Mouse (Mus musculus) stomach, postnatal 0 days (tissue): ENCODE results near the gene Ddx20. TPM values are rescaled to one million over a fixed set of nuclear protein-coding genes. Genes with fewer than 3 reads are reported as not detected.

Source experiments
- ATAC-seq: fragments of 200-750 bp; cut with Nextera tagmentation; 2 replicates; pipeline ENCODE4 v1.8.0; 2017; ENCODE audit not compliant: low FRiP score, low TSS enrichment
- DNase-seq: peaks from one replicate; pipeline ENCODE4 v3.0.0-alpha.2; 2016; ENCODE audit warnings: low spot score
- H3K27ac ChIP-seq: fragments of 300-500 bp; sonication (generic); replicated peaks from 2 replicates; pipeline ENCODE4 v1.5.1; 2014; ENCODE audit warnings: mild to moderate bottlenecking, control low read depth
- H3K27me3 ChIP-seq: fragments of 300-500 bp; sonication (generic); 2 replicates; pipeline ENCODE4 v1.6.1; 2014; ENCODE audit warnings: low read length; ENCODE audit not compliant: control insufficient read depth, insufficient read depth
- H3K36me3 ChIP-seq: fragments of 300-500 bp; sonication (generic); 2 replicates; pipeline ENCODE4 v1.6.1; 2014; ENCODE audit warnings: low read length, mixed read lengths; ENCODE audit not compliant: control insufficient read depth, insufficient read depth
- H3K4me1 ChIP-seq: fragments of 300-500 bp; sonication (generic); replicated peaks from 2 replicates; pipeline ENCODE4 v1.6.1; 2014; ENCODE audit warnings: antibody characterized with exemption; ENCODE audit not compliant: control insufficient read depth, insufficient read depth
- H3K4me2 ChIP-seq: fragments of 300-500 bp; sonication (generic); replicated peaks from 2 replicates; pipeline ENCODE4 v1.6.1; 2014; ENCODE audit warnings: low read depth, mild to moderate bottlenecking, control low read depth, moderate library complexity
- H3K4me3 ChIP-seq: fragments of 300-500 bp; sonication (generic); 2 replicates; pipeline ENCODE4 v1.5.1; 2014; ENCODE audit warnings: low read depth, low read length, control low read depth
- H3K9ac ChIP-seq: fragments of 300-500 bp; sonication (generic); 2 replicates; pipeline ENCODE4 v1.6.1; 2014; ENCODE audit warnings: mild to moderate bottlenecking, low read length, control low read depth, mixed read lengths
- H3K9me3 ChIP-seq: fragments of 300-500 bp; sonication (generic); 2 replicates; pipeline ENCODE4 v1.6.1; 2016; ENCODE audit warnings: low read length; ENCODE audit not compliant: control insufficient read depth
- CTCF ChIP-seq: IDR thresholded peaks from 2 replicates; pipeline ENCODE4 v1.5.1; 2016; ENCODE audit warnings: antibody characterized with exemption, low read depth, mild to moderate bottlenecking, moderate library complexity
- EP300 ChIP-seq: optimal IDR thresholded peaks from 2 replicates; pipeline ENCODE3; 2016; ENCODE audit warnings: antibody characterized with exemption
- WGBS: fragments of 180-500 bp; shearing (Covaris S2); extraction: QIAGEN DNeasy Blood & Tissue Kit; methylation state at CpG from one replicate; pipeline ENCODE4 v1.1.7; 2014; 5-methylcytosine and 5-hydroxymethylcytosine counted together
- polyA plus RNA-seq: library from polyadenylated mRNA; unstranded; fragments of >200 nt; fragmentation: Nextera tagmentation; extraction: Ambion mirVana; gene quantifications from 2 replicates; pipeline ENCODE4 v1.2.1, GENCODE M21; 2015

Gene Ddx20
- polyA plus RNA-seq, 1 experiment from 2014 or later = 14.7 TPM

DNA sequence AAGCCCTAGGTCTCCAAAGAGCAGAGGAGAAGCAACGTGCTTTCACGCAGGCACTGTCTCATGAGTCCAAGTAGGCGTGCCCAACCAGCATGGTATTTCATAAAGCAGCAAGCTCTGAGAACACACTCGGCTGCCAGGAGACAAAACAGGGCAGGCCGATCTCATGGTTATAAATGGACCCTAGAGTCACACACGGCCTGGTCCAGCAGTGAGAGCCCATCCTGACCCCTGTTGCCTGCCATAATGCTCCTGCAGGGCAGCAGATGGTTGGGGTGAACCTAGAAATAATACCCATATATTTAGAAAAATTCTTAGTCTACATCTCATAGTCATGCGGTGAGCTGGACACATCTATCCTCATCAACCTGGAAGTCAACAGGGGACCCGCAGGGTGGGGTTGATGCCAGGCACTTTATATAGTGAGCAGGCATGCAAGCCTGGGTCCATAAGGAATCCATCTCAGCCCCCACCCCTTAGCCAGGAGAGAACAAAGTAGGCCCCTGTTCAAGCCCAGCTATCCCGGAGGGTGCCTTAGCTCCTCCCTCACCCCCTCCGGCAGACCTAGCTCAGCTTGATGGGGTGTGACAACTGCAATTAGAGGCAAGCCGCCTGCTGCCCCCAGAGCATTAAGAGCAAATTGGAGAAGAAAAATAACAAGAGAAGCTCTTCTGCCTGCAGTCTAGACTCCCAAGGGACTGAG lies 30.6 kb upstream of the Ddx20 start:
- Histone ChIP-seq H3K4me2 (no peak overlapping the region), H3K4me1 (no peaks in the 10 kb centered on the region), H3K4me3 (no peak overlapping the region), H3K27ac (no peak overlapping the region), H3K36me3 (no peaks in the 10 kb centered on the region), H3K9ac (no peak overlapping the region), H3K27me3 (no peaks in the 10 kb centered on the region), H3K9me3 (no peaks in the 10 kb centered on the region)
- 57% methylated on average over 11 of the region's 11 CpGs for WGBS
- ATAC-seq = no peak; the same call in 1 of the 2 replicates
- DNase-seq = no peak
- no peak for TF ChIP-seq EP300
- no peak for TF ChIP-seq CTCF

DNA sequence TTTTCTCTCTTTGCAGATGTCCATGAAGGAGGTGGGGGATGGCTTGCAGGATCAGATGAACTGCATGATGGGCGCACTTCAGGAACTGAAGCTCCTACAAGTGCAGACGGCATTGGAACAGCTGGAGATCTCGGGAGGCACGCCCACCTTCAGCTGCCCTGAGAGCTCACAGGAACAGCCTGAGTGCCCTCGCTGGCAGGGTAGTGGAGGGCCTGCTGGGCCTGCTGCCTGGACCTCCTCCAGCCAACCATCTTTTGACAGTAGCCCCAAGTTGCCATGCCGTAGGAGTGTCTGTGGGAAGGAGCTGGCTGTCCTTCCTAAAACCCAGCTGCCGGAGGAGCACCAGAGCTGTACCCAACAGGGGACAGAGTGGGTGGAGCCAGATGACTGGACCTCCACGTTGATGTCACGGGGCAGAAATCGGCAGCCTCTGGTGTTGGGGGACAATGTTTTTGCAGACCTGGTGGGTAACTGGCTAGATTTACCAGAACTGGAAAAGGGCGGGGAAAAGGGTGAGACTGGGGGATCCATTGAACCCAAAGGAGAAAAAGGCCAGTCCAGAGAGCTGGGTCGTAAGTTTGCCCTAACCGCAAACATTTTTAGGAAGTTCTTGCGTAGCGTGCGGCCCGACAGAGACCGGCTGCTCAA lies 29.1 kb upstream of the Ddx20 start:
- ATAC-seq (no peak), DNase-seq (no peak)
- 63% methylated on average over 18 of the region's 18 CpGs for WGBS

DNA sequence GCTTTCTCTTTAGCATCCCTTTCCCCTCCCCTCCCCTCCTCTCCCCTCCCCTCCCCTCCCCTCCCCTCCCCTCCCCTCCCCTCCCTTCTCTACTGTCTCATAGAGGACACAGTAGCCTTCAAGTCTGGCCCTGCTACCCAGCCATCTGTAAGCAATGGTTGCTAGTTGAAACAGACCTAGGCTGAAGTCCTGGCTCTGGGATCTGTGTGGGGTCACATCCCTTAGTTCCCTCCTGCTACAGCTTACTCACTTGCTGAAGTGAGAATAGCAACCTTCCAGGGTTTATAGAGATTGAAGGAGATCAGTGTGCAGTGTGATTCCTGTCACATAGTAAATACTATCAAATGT lies 27.4 kb upstream of the Ddx20 start:
- TF ChIP-seq EP300 = no peak
- no peak for TF ChIP-seq CTCF
- Histone ChIP-seq H3K27ac (no peak overlapping the region), H3K9ac (no peak overlapping the region), H3K4me2 (no peak overlapping the region), H3K4me3 (no peak overlapping the region), H3K27me3 (no peaks in the 10 kb centered on the region), H3K36me3 (no peaks in the 10 kb centered on the region), H3K4me1 (0 out of 2 replicates have a peak, but pooled peaks cover 2% of the 10 kb centered on the region), H3K9me3 (no peaks in the 10 kb centered on the region)
- no peak for ATAC-seq
- DNase-seq = no peak

More for the DNA sequence above, 29.1 kb upstream of the Ddx20 start:
- Histone ChIP-seq H3K4me1 (no peaks in the 10 kb centered on the region), H3K36me3 (no peaks in the 10 kb centered on the region), H3K4me2 (no peak overlapping the region), H3K4me3 (no peak overlapping the region), H3K27ac (no peak overlapping the region), H3K27me3 (no peaks in the 10 kb centered on the region), H3K9ac (no peak overlapping the region), H3K9me3 (no peaks in the 10 kb centered on the region)
- TF ChIP-seq EP300 = no peak
- TF ChIP-seq CTCF = no peak

DNA sequence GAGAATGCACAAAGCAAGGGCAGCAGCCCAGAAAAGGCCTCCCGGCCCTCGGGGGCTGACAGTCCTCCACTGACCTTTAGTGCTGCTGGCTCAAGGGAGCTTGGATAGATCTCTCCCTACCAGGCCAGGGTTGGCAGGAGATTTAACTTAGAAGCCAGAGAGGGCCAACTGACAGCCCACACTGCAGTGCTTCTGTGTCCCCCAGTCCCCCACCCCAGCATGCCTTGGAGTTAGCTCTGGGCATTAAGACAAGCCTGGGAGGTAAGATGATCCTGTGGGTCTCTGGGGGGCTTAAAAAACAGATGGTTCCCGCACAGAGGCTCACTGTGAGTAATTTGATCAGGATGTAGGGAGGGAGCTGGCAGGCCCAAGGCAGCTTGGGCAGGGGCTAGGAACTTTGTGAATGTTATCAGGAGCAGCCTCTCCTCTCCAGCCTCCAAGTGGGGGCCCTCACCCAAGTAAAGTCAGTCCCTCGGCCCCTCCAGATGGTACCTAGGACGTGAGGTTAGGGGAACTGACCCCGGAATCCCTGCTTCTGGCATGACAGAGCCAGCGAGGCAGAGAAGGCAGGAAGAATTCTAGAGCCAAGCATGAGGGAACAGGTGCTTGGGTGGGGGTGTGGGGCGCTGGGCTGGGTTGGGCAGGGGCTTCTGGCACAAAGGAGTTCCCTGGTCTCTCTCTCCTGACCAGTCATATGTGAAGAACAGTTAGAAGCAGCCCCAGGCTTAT lies 26.9 kb upstream of the Ddx20 start:
- H3K9me3 ChIP-seq = no peaks in the 10 kb centered on the region
- H3K4me1 ChIP-seq = 0 out of 2 replicates have a peak, but pooled peaks cover 2% of the 10 kb centered on the region
- 25% methylated on average over 8 of the region's 8 CpGs for WGBS
- H3K36me3 ChIP-seq = no peaks in the 10 kb centered on the region
- H3K9ac ChIP-seq = no peak overlapping the region; the same call in 1 of the 2 replicates
- no peak for ATAC-seq
- TF ChIP-seq CTCF (no peak), EP300 (no peak)
- no peak overlapping the region for H3K4me2 ChIP-seq
- no peaks in the 10 kb centered on the region for H3K27me3 ChIP-seq
- no peak overlapping the region for H3K27ac ChIP-seq
- DNase-seq = no peak
- H3K4me3 ChIP-seq = no peak overlapping the region

DNA sequence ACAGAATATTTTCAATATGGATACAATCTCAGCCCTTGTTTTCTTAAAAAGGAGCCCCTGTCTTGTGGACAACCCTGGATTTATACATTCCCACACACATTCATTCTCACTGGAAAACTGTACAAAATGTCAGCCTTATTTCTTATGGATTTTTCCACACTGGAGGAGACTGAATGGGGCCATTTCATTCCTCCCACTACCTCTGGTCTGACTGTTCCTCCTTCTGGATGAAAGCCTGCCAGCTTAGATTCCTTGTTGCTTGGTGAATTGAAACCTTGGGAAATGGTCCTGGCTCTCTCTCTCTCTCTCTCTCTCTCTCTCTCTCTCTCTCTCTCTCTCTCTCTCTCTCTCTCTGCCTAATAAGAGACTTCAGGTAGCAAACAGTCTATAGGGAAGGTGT lies 25.5 kb upstream of the Ddx20 start:
- no peak for TF ChIP-seq CTCF
- no peak for TF ChIP-seq EP300
- Histone ChIP-seq H3K4me2 (no peak overlapping the region), H3K9ac (no peak overlapping the region), H3K27ac (no peak overlapping the region), H3K4me3 (no peak overlapping the region), H3K27me3 (no peaks in the 10 kb centered on the region), H3K9me3 (no peaks in the 10 kb centered on the region), H3K4me1 (0 out of 2 replicates have a peak, but pooled peaks cover 2% of the 10 kb centered on the region), H3K36me3 (no peaks in the 10 kb centered on the region)
- no peak for DNase-seq
- ATAC-seq = no peak

DNA sequence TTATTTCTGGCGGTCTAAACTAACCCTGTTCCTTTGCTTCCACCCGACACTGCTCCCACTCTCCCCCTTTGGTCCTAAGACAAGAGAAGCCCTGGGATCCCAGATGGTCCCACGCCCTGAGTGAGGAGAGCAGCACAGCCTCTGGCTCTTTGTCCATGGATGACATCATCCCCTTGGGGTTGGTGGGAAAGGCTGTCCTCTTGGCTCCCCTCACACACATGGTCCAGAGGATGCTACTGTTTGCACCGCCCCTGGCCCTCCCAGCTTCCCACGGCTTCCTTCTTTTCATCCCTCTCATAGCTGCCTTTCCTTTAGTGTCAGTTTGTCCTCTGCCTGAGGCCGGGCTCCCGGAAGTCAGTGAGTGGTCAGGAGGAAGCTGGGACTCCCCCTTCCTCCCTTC lies 24.4 kb upstream of the Ddx20 start:
- WGBS = 61% methylated on average over 7 of the region's 7 CpGs
- Histone ChIP-seq H3K36me3 (no peaks in the 10 kb centered on the region), H3K4me2 (no peak overlapping the region), H3K4me1 (peaks cover 2% of the 10 kb centered on the region; the same call in 1 of the 2 replicates), H3K9ac (no peak overlapping the region), H3K27ac (no peak overlapping the region), H3K27me3 (no peaks in the 10 kb centered on the region), H3K9me3 (no peaks in the 10 kb centered on the region), H3K4me3 (no peak overlapping the region)
- DNase-seq = no peak
- ATAC-seq = peak; percentile 59; the same call in 1 of the 2 replicates
- no peak for TF ChIP-seq CTCF
- no peak for TF ChIP-seq EP300
